Mouse (Mus musculus) limb, embryonic 14.5 days (tissue): ENCODE results near the gene Ccn2. TPM values are rescaled to one million over a fixed set of nuclear protein-coding genes. Genes with fewer than 3 reads are reported as not detected.

ENCODE experiments used
- ATAC-seq: fragments of 200-750 bp; cut with Nextera tagmentation; 2 replicates; pipeline ENCODE4 v1.8.0; 2017; ENCODE audit warnings: low read depth, moderate number of reproducible peaks, moderate TSS enrichment; ENCODE audit not compliant: low FRiP score
- DNase-seq: peaks from one replicate; pipeline ENCODE4 v3.0.0-alpha.2; 2015; ENCODE audit warnings: low spot score
- H3K27ac ChIP-seq: fragments of 300-500 bp; sonication (generic); replicated peaks from 2 replicates; pipeline ENCODE4 v1.5.1; 2014; ENCODE audit warnings: low read depth, mild to moderate bottlenecking, low read length, moderate library complexity, mixed read lengths
- H3K27me3 ChIP-seq: fragments of 300-500 bp; sonication (generic); 2 replicates; pipeline ENCODE4 v1.6.1; 2014; ENCODE audit warnings: low read length, mixed read lengths; ENCODE audit not compliant: control insufficient read depth, insufficient read depth
- H3K36me3 ChIP-seq: fragments of 300-500 bp; sonication (generic); 2 replicates; pipeline ENCODE4 v1.6.1; 2014; ENCODE audit warnings: mild to moderate bottlenecking, low read length, moderate library complexity, mixed read lengths; ENCODE audit not compliant: control insufficient read depth, insufficient read depth
- H3K4me1 ChIP-seq: fragments of 300-500 bp; sonication (generic); 2 replicates; pipeline ENCODE4 v1.6.1; 2014; ENCODE audit warnings: antibody characterized with exemption, low read length, mixed read lengths; ENCODE audit not compliant: control insufficient read depth, insufficient read depth
- H3K4me2 ChIP-seq: fragments of 300-500 bp; sonication (generic); replicated peaks from 2 replicates; pipeline ENCODE4 v1.6.1; 2014; ENCODE audit warnings: low read depth, mild to moderate bottlenecking, low read length, moderate library complexity; ENCODE audit not compliant: severe bottlenecking
- H3K4me3 ChIP-seq: fragments of 300-500 bp; sonication (generic); replicated peaks from 2 replicates; pipeline ENCODE4 v1.5.1; 2014; ENCODE audit warnings: low read length
- H3K9ac ChIP-seq: fragments of 300-500 bp; sonication (generic); 2 replicates; pipeline ENCODE4 v1.6.1; 2014; ENCODE audit warnings: mild to moderate bottlenecking, low read depth, low read length, moderate library complexity; ENCODE audit not compliant: severe bottlenecking
- H3K9me3 ChIP-seq: fragments of 300-500 bp; sonication (generic); 2 replicates; pipeline ENCODE4 v1.6.1; 2016; ENCODE audit warnings: low read length; ENCODE audit not compliant: control insufficient read depth
- POLR2A ChIP-seq: fragments of 200-500 bp; IDR thresholded peaks from 2 replicates; pipeline ENCODE4 v1.8.0; 2012; ENCODE audit warnings: inconsistent platforms, mild to moderate bottlenecking, moderate library complexity, borderline replicate concordance; ENCODE audit not compliant: insufficient read depth, insufficient read length; ENCODE audit errors: extremely low read depth
- WGBS: fragments of 180-500 bp; shearing (Covaris S2); extraction: QIAGEN DNeasy Blood & Tissue Kit; methylation state at CpG from one replicate; pipeline ENCODE4 v1.1.7; 2014; 5-methylcytosine and 5-hydroxymethylcytosine counted together
- polyA plus RNA-seq, 2 experiments: library from polyadenylated mRNA; depleted of rRNA in 1 of 2; stranded (reverse) in 1 of 2; unstranded in 1 of 2; fragments of >200 nt; fragmentation: Nextera tagmentation in 1 of 2; extraction: Ambion mirVana in 1 of 2; gene quantifications; 2 replicates each; pipeline versions ENCODE4 v1.2.1 to v1.2.3; 2012 to 2014

Gene Ccn2
- polyA plus RNA-seq, 2 experiments, result 13.5 to 103 TPM

- TF ChIP-seq POLR2A, result no peak
- no peak overlapping the region for H3K27ac ChIP-seq
Observed at GRCm38 (mm10) chr10:24621572-24621971, 26.3 kb downstream of the Ccn2 start.

GRCm38 (mm10) chr10:24622586-24622985 is 27.3 kb downstream of the Ccn2 start:
- Histone ChIP-seq H3K9ac (no peak overlapping the region), H3K4me2 (no peak overlapping the region), H3K27me3 (no peaks in the 10 kb centered on the region), H3K4me1 (peaks cover 5% of the 10 kb centered on the region; the same call in 1 of the 2 replicates), H3K36me3 (no peaks in the 10 kb centered on the region), H3K4me3 (no peak overlapping the region), H3K9me3 (no peaks in the 10 kb centered on the region), H3K27ac (no peak overlapping the region)
- no peak for TF ChIP-seq POLR2A
- DNase-seq, result no peak
- 32% methylated on average over 7 of the region's 7 CpGs for WGBS
- ATAC-seq, result no peak

More at GRCm38 (mm10) chr10:24621572-24621971, 26.3 kb downstream of the Ccn2 start:
- H3K36me3 ChIP-seq, result no peaks in the 10 kb centered on the region
- H3K9ac ChIP-seq, result no peak overlapping the region
- H3K4me3 ChIP-seq, result no peak overlapping the region
- no peak overlapping the region for H3K4me2 ChIP-seq
- no peaks in the 10 kb centered on the region for H3K9me3 ChIP-seq
- WGBS, result 36% methylated on average over 9 of the region's 9 CpGs
- H3K27me3 ChIP-seq, result no peaks in the 10 kb centered on the region
- DNase-seq (no peak), ATAC-seq (no peak)
- no peaks in the 10 kb centered on the region; the same call in 1 of the 2 replicates for H3K4me1 ChIP-seq

GRCm38 (mm10) chr10:24625060-24625701 is 29.9 kb downstream of the Ccn2 start:
- DNase-seq (peak; percentile 63), ATAC-seq (peak; percentile 69)
- H3K36me3 ChIP-seq, result no peaks in the 10 kb centered on the region
- WGBS, result 39% methylated on average over 24 of the region's 24 CpGs
- H3K27ac ChIP-seq, result no peak overlapping the region
- H3K4me1 ChIP-seq, result peaks cover 5% of the 10 kb centered on the region; the same call in 1 of the 2 replicates
- H3K9me3 ChIP-seq, result no peaks in the 10 kb centered on the region
- no peak overlapping the region for H3K9ac ChIP-seq
- peak overlapping the region; percentile 22 for H3K4me2 ChIP-seq
- no peak for TF ChIP-seq POLR2A
- H3K4me3 ChIP-seq, result no peak overlapping the region
- H3K27me3 ChIP-seq, result no peaks in the 10 kb centered on the region

GRCm38 (mm10) chr10:24627262-24627661 is 32.0 kb downstream of the Ccn2 start:
- no peak for TF ChIP-seq POLR2A
- no peaks in the 10 kb centered on the region for H3K27me3 ChIP-seq
- no peak for DNase-seq
- H3K9ac ChIP-seq, result no peak overlapping the region
- no peaks in the 10 kb centered on the region for H3K9me3 ChIP-seq
- 0 out of 2 replicates have a peak, but pooled peaks cover 5% of the 10 kb centered on the region for H3K4me1 ChIP-seq
- peak; percentile 32; the same call in 1 of the 2 replicates for ATAC-seq
- no peaks in the 10 kb centered on the region for H3K36me3 ChIP-seq
- no peak overlapping the region for H3K4me3 ChIP-seq
- H3K27ac ChIP-seq, result no peak overlapping the region
- WGBS, result 48% methylated on average over 12 of the region's 12 CpGs
- no peak overlapping the region for H3K4me2 ChIP-seq

GRCm38 (mm10) chr10:24628466-24628865 is 33.2 kb downstream of the Ccn2 start:
- Histone ChIP-seq H3K36me3 (no peaks in the 10 kb centered on the region), H3K4me3 (no peak overlapping the region), H3K27me3 (no peaks in the 10 kb centered on the region), H3K4me2 (no peak overlapping the region), H3K27ac (no peak overlapping the region), H3K9ac (no peak overlapping the region), H3K9me3 (no peaks in the 10 kb centered on the region), H3K4me1 (0 out of 2 replicates have a peak, but pooled peaks cover 5% of the 10 kb centered on the region)
- ATAC-seq (no peak), DNase-seq (no peak)
- TF ChIP-seq POLR2A, result no peak
- WGBS, result 73% methylated on average over 9 of the region's 9 CpGs
